Mouse (Mus musculus): Measurements from ENCODE around the gene Mtcl1. TPM values are rescaled to one million over a fixed set of nuclear protein-coding genes. Genes with fewer than 3 reads are reported as not detected.
A peak's percentile ranks its signal among the peaks of the same experiment; 100 is the strongest.

Gene Mtcl1
- polyA plus RNA-seq, 1 experiment from 2014 or later, result 10.4 TPM

DNA sequence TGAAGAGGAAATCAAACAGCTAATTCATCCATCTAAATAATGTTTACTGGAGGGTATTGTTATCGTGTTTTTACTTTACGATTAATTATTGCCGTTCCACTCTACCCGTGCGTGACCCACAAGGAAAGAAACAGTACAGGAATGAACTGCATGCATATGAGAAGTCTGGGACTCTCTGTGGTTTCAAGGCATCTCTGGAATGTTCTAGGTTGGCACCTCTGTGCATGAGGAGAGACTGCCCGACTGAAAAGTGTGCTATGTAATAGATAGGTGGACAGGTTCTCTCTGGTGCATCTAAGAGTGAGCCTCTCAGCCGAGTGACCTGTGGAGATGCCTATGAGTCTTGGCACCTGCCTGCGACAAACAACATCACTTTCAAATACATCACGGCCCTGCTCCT, 78.7 kb downstream of the Mtcl1 start:
- Histone ChIP-seq H3K4me2 (no peak overlapping the region), H3K9ac (no peak overlapping the region), H3K36me3 (no peaks in the 10 kb centered on the region; the same call in 1 of the 2 replicates), H3K9me3 (no peaks in the 10 kb centered on the region), H3K27me3 (no peaks in the 10 kb centered on the region), H3K27ac (peak overlapping the region; percentile 75), H3K4me3 (no peak overlapping the region), H3K4me1 (peaks cover 31% of the 10 kb centered on the region)
- WGBS, result 54% methylated on average over 9 of the region's 9 CpGs
- no peak for ATAC-seq (ENCODE audit: borderline replicate concordance, extremely low read depth, low FRiP score, low TSS enrichment)

- Histone ChIP-seq H3K36me3 (no peaks in the 10 kb centered on the region; the same call in 1 of the 2 replicates), H3K9me3 (no peaks in the 10 kb centered on the region), H3K4me3 (no peak overlapping the region), H3K27ac (peak overlapping the region; percentile 75), H3K4me1 (peaks cover 20% of the 10 kb centered on the region), H3K27me3 (no peaks in the 10 kb centered on the region), H3K9ac (no peak overlapping the region), H3K4me2 (no peak overlapping the region)
- WGBS, result 52% methylated on average over 6 of the region's 6 CpGs
- peak; percentile 52 for ATAC-seq (ENCODE audit: borderline replicate concordance, extremely low read depth, low FRiP score, low TSS enrichment)
Observed at GRCm38 (mm10) chr17:66369777-66370176, 79.8 kb downstream of the Mtcl1 start.

DNA sequence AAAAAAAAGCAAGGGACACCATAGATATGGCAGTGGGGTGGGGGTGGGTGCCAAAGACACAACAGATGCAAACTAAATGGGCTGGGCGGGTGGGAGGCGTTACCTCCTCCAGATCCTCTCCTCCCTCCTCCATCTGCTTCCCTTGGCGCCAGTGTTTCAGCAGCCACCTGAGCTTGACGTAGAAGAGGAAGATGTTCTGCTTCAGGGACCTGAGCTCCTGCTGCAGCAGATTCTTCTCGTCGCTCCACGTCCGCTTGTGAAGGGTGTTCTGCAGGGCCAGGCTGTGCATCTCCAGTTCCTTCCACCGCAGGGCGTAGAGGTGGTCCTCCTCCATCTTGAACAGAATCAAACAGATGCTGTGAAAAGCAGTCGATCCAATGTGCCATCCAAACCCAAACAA, 81.4 kb downstream of the Mtcl1 start:
- Histone ChIP-seq H3K27ac (no peak overlapping the region), H3K4me1 (peaks cover 14% of the 10 kb centered on the region), H3K9ac (no peak overlapping the region), H3K4me3 (no peak overlapping the region), H3K9me3 (no peaks in the 10 kb centered on the region), H3K36me3 (peaks cover 10% of the 10 kb centered on the region), H3K4me2 (no peak overlapping the region), H3K27me3 (no peaks in the 10 kb centered on the region)
- ATAC-seq (ENCODE audit: borderline replicate concordance, extremely low read depth, low FRiP score, low TSS enrichment), result no peak
- 91% methylated on average over 11 of the region's 11 CpGs for WGBS

GRCm38 (mm10) chr17:66365664-66366063, 83.9 kb downstream of the Mtcl1 start:
- no peak overlapping the region for H3K27ac ChIP-seq

GRCm38 (mm10) chr17:66365293-66365642, 84.3 kb downstream of the Mtcl1 start:
- peaks cover 9% of the 10 kb centered on the region for H3K4me1 ChIP-seq
- no peak overlapping the region for H3K4me3 ChIP-seq
- no peaks in the 10 kb centered on the region for H3K9me3 ChIP-seq
- H3K4me2 ChIP-seq, result no peak overlapping the region
- H3K27ac ChIP-seq, result no peak overlapping the region
- no peak for ATAC-seq (ENCODE audit: borderline replicate concordance, extremely low read depth, low FRiP score, low TSS enrichment)
- H3K27me3 ChIP-seq, result no peaks in the 10 kb centered on the region
- WGBS, result 54% methylated on average over 3 of the region's 3 CpGs
- H3K36me3 ChIP-seq, result peaks cover 11% of the 10 kb centered on the region
- H3K9ac ChIP-seq, result no peak overlapping the region

More at GRCm38 (mm10) chr17:66365664-66366063, 83.9 kb downstream of the Mtcl1 start:
- ATAC-seq (ENCODE audit: borderline replicate concordance, extremely low read depth, low FRiP score, low TSS enrichment), result no peak
- H3K9me3 ChIP-seq, result no peaks in the 10 kb centered on the region
- H3K4me3 ChIP-seq, result no peak overlapping the region
- H3K4me1 ChIP-seq, result peaks cover 9% of the 10 kb centered on the region
- H3K9ac ChIP-seq, result no peak overlapping the region
- 66% methylated on average over 1 of the region's 1 CpGs for WGBS
- peaks cover 11% of the 10 kb centered on the region for H3K36me3 ChIP-seq
- no peaks in the 10 kb centered on the region for H3K27me3 ChIP-seq
- no peak overlapping the region for H3K4me2 ChIP-seq

- no peaks in the 10 kb centered on the region for H3K27me3 ChIP-seq
- peaks cover 11% of the 10 kb centered on the region for H3K36me3 ChIP-seq
- H3K4me2 ChIP-seq, result no peak overlapping the region
- WGBS, result 73% methylated on average over 26 of the region's 26 CpGs
- H3K4me3 ChIP-seq, result no peak overlapping the region
- H3K4me1 ChIP-seq, result peaks cover 8% of the 10 kb centered on the region
- H3K27ac ChIP-seq, result no peak overlapping the region
- H3K9me3 ChIP-seq, result no peaks in the 10 kb centered on the region
- H3K9ac ChIP-seq, result no peak overlapping the region
- no peak for ATAC-seq (ENCODE audit: borderline replicate concordance, extremely low read depth, low FRiP score, low TSS enrichment)
Observed at GRCm38 (mm10) chr17:66364525-66365292, 84.8 kb downstream of the Mtcl1 start.

DNA sequence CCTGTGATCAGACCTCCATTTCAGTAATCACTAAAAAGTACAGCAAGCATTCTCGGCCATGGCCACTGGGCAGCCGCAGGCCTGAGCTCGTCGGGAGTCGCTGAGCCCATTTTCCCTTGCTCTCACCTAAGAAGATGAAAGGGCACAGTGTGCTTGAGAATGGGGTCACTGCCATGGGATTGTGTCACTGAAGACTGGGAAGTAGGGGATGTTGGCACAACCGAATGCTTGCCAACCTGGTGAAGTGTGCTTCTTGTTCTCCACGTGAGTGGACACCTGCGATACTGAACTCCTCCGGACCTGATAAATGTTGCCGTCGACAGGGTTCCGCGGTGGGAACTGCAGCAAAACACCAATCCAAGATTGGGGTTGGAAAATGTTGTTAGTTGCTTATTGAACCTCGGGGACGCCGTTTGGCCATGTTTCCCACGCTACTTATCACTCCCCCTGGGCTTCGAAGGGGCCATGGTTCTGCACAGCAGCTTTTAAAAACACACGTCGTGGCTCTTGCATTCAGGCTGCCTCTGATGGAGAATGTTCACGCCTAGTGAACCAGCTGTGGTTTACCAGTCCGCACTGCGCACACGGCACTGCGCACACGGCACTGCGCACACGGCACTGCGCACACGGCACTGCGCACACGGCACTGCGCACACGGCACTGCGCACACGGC, 85.6 kb downstream of the Mtcl1 start:
- Histone ChIP-seq H3K4me2 (no peak overlapping the region), H3K9me3 (no peaks in the 10 kb centered on the region), H3K4me3 (no peak overlapping the region), H3K27ac (no peak overlapping the region), H3K9ac (no peak overlapping the region), H3K4me1 (peaks cover 3% of the 10 kb centered on the region), H3K27me3 (no peaks in the 10 kb centered on the region), H3K36me3 (peaks cover 11% of the 10 kb centered on the region)
- 86% methylated on average over 36 of the region's 36 CpGs for WGBS
- no peak for ATAC-seq (ENCODE audit: borderline replicate concordance, extremely low read depth, low FRiP score, low TSS enrichment)

DNA sequence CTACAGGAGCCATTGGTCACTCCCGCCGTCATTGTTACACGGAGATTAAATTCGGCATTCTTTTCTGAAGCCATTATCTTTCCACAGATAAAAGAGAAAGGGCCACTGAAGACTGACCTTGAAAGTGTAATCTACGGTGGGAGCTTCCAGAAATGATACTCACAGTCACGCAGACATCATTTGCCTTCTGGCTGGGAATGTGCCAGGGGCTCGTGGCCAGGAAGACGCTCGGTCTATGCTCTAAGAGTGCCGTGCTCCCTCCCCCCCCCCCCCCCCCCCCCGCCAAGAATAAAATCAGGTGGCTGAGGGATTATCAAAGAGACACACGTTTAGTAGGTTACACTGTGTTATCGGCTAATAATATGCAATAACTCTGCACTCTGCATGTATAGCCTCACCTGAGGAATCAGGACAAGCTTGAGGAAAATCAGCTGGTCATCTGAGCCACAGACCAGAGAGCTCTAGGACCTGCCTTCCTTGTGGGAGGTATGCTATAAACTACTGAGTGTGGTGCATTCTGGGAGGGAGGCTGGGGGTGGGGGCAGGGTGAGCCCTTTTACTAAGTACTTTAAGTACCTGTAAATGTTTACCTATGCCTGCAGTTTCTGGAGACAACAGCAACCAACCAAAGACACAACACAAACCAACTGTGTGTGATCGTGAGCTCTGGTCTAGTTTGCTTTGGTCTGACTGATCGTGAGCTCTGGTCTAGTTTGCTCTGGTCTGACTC, 87.1 kb downstream of the Mtcl1 start:
- WGBS, result 59% methylated on average over 14 of the region's 15 CpGs
- H3K27ac ChIP-seq, result no peak overlapping the region
- peak; percentile 19; the same call in 1 of the 2 replicates for ATAC-seq (ENCODE audit: borderline replicate concordance, extremely low read depth, low FRiP score, low TSS enrichment)

DNA sequence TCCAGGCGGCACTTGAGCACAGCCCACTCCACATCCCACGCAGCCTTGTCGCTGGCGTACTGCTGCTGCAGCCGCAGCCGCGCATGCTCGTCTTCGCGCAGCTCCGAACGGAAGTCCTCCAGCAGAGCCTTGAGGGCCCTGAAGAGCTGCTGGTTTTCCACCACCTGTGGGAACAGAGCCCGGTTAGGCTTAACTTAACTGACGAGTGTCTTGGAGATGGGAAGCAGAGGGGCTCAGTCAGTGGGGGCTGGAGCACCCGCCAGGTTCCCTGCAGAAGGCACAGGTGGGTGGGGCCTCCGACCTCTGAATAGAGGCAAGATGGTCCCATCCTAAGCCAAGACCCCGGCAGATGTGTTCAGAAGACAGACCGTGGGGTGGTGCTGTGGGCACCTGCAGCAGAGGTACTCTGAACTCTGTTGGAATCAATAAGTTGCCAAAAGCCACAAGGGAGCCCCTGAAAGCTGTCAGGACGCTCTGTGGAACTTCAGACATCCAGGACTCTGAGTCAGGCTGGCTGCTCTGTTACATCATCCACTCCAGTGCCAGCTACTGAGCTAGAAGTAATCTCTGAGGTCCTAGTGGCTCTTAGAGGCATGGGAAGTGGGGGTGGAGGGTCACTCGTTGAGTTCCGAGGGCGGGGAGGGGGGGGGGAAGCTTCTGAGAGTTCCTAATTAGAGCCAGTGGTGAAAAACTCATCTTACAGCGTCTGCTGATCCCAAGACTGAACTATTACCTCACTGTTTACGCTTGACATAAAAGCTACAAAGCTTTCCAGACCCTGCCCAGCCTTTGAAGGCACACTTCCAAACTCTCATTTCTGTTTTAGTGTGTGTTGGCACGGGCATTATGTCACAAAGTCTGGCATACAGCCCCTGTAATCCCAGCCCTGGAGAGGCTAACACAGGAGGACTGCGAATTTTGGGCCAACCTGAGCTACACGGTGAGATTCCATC, 91.2 kb downstream of the Mtcl1 start:
- Histone ChIP-seq H3K36me3 (0 out of 2 replicates have a peak, but pooled peaks cover 2% of the 10 kb centered on the region), H3K27ac (peak overlapping the region; percentile 93), H3K9me3 (no peaks in the 10 kb centered on the region), H3K4me3 (no peak overlapping the region), H3K4me1 (peaks cover 31% of the 10 kb centered on the region), H3K9ac (no peak overlapping the region), H3K27me3 (no peaks in the 10 kb centered on the region), H3K4me2 (peak overlapping the region; percentile 38)
- peak; percentile 70 for ATAC-seq (ENCODE audit: borderline replicate concordance, extremely low read depth, low FRiP score, low TSS enrichment)
- 47% methylated on average over 27 of the region's 27 CpGs for WGBS

More for the DNA sequence above, 87.1 kb downstream of the Mtcl1 start:
- Histone ChIP-seq H3K4me3 (no peak overlapping the region), H3K4me1 (peaks cover 17% of the 10 kb centered on the region), H3K4me2 (no peak overlapping the region), H3K36me3 (peaks cover 11% of the 10 kb centered on the region), H3K9me3 (no peaks in the 10 kb centered on the region), H3K9ac (no peak overlapping the region), H3K27me3 (no peaks in the 10 kb centered on the region)

- WGBS, result 65% methylated on average over 9 of the region's 9 CpGs
- H3K4me3 ChIP-seq, result no peak overlapping the region
- peak overlapping the region; percentile 93 for H3K27ac ChIP-seq
- H3K9ac ChIP-seq, result no peak overlapping the region
- H3K36me3 ChIP-seq, result no peaks in the 10 kb centered on the region
- peaks cover 40% of the 10 kb centered on the region for H3K4me1 ChIP-seq
- H3K4me2 ChIP-seq, result peak overlapping the region; percentile 38
- no peaks in the 10 kb centered on the region for H3K9me3 ChIP-seq
- H3K27me3 ChIP-seq, result no peaks in the 10 kb centered on the region
- ATAC-seq (ENCODE audit: borderline replicate concordance, extremely low read depth, low FRiP score, low TSS enrichment), result no peak
Observed at GRCm38 (mm10) chr17:66357171-66358025, 92.2 kb downstream of the Mtcl1 start.
